Mouse (Mus musculus): ENCODE measurements around the gene Arglu1. TPM values are rescaled to one million over a fixed set of nuclear protein-coding genes. Genes with fewer than 3 reads are reported as not detected.

Gene Arglu1
- 67.0 TPM for polyA plus RNA-seq (2017; shearing (Covaris generic))

DNA sequence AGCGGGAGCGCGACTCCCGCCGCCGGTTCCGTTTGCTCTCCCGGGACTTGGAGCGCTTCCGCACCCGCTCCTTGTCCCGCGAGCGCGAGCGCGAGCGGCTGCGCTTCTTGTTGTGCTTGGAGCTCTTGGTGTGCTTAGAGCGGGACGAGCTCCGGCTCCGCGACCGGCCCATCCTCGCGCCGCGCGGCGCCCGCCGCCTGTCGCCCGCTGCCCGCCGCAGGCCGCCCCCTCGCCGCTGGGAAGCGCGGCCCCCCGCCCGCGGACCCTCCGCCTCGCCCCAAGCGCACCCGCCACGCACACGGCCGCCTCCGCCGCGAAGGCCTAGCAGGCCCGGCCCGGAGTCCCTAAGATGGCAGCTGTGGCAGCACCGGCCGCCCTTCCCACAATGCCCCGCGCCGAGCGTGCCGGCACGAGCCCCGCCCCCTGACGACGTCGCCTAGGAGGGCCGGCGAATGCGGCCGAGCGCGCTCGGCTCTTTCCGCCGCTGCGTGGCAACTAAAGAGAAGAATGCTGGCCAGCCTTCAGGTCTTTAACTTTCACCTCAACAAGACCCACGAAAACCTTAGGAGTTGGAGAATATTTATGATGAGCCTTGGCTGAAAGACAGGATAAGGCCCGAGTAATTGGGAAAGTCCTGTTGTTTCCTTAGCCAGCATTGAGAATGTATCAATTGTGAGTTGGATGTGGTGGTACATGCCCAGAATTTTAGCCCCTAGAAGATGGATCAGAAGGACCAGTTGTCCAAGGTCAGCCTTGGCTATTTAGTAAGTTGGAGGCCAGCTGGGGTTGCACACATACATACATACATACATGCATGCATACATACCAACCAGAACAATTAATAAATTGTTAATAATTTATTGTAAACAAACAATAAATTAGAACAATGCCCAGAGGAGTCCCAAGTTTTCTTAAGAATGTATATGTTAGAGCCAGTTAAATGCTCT lies at the start of gene Arglu1:
Arglu1 (minus strand) TSS at position 376 of the 947 bp plus-strand sequence.

DNA sequence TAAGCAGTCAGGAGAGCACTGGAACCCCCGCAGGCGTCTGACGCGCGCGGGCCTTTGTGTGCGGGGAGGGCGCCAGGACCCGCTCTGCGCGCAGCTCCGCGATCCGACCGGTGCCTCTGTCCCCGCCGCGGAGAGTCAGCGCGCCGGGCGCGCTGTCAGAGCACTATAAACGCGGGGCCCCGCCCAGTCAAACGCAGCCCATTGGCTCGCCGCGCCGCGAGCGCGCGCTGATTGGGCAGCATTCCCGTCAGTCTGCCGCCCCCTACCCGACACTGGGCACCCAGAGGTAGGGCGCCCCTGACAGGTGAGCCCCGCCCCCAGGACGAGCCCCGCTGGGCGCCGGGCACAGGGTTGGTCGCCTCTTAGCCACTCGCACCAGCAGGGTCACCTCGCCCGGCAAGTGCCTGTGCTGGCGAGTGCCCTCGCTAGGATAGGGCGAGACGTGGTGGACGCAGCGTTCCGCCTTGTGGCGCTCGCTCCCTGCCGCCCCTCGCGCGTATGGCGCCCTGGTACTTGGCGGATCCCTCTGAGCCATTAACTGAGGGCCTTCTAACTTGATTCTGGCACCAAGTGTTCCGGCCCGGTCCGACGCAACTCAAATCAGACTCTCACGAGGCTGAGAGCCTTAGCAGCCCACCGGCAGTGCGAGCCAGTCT lies 29.1 kb downstream of the Arglu1 start, which contains the start of gene Efnb2:
Efnb2 (minus strand) TSS at position 140 of the 656 bp plus-strand sequence.

Other genes starting within 250 kb of the Arglu1 start
- 1.8 TPM for gene Efnb2, start 29.3 kb downstream of the Arglu1 start, polyA plus RNA-seq (2017; shearing (Covaris generic))

Data from effector memory CD4-positive, alpha-beta T cell, adult 7 months (primary cell).